Mouse (Mus musculus) erythroid progenitor cell, adult 5-6 weeks (primary cell): Measurements from ENCODE around the gene Cd160. TPM values are rescaled to one million over a fixed set of nuclear protein-coding genes. Genes with fewer than 3 reads are reported as not detected.

Experiments
- ATAC-seq: replicated peaks from 2 replicates; pipeline ENCODE4 v1.8.0; 2016; ENCODE audit warnings: moderate number of reproducible peaks, mild to moderate bottlenecking, moderate TSS enrichment, inconsistent platforms; ENCODE audit not compliant: poor library complexity, low FRiP score, severe bottlenecking
- total RNA-seq, 2 experiments: library from RNA; stranded (forward) in 1 of 2; stranded (reverse) in 1 of 2; fragments of 150-400 nt in 1 of 2; fragments of 186-747, 209-891 nt in 1 of 2; gene quantifications; 2 replicates each; pipeline versions ENCODE4 v1.2.3 to v1.2.4; 2015 to 2017; ENCODE audit warnings: low replicate concordance in 2 of 2

The Cd160 gene
- 1.8 TPM in 1 of 2 replicates, not detected in the other for total RNA-seq (2015; ENCODE audit: low replicate concordance)
- 0.26 TPM in 1 of 2 replicates, not detected in the other for total RNA-seq (2017; ENCODE audit: low replicate concordance)

- ATAC-seq: no peak
Observed at GRCm38 (mm10) chr3:96828984-96829383, at the start of gene Cd160, which contains the start of gene Pdzk1. Gene Cd160, minus strand, starts transcription at chr3:96829351. Gene Pdzk1, plus strand, starts transcription at chr3:96829284.

DNA sequence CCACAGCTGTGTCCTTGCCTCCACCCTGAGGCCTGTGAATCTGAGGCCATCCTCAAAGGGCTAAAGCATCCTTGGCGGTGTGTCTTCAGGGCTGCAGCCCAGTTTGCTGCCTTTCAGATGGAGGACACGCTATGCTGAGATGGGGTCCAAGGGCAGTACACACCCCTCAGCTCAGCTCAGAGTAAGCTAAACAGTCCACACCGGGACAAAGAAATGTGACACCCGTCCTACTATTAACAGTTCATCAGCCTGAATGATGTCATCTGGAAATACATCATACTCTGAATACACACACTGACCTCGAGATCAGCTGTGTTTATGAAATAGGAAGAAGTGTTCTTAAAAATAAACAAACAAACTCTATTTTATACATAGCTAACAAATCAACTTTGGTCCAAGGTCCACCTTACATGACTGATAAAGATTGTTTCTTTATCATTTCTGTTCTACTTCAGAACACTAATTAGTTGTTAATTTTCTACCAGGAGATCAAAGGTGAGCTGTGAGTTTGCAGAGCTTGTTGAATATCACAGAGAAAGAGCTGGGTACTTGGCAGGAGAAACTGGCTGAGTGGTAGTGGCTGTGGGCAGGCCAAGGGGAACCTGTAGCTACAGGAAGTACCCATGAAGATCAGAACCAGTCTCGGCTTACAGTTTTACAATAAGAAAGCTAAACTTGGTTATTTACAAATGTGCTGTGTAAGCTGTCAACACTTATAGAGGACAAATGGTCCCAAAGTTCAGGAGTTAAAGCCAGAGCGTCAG, 45.8 kb upstream of the Cd160 start:
- ATAC-seq: no peak

DNA sequence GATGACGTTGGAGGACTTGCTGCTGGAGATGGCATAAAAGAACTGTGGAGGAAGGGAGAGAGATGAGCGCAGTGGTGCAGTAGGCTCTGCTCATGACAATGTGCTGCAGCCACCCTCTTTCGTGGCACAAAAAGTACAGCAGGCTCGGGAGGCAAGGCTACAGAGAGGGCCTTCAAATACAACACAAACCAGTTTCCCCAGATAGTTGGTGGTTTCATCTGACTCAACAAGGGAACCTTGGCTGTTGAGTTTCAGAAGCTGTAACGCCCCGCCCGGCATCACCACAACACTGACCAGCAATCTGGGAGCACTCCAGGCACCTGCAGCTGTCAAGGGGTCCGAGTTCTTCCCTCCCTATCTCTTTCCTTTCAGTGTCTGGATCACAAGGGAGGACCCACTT, 43.4 kb upstream of the Cd160 start:
- ATAC-seq: no peak

DNA sequence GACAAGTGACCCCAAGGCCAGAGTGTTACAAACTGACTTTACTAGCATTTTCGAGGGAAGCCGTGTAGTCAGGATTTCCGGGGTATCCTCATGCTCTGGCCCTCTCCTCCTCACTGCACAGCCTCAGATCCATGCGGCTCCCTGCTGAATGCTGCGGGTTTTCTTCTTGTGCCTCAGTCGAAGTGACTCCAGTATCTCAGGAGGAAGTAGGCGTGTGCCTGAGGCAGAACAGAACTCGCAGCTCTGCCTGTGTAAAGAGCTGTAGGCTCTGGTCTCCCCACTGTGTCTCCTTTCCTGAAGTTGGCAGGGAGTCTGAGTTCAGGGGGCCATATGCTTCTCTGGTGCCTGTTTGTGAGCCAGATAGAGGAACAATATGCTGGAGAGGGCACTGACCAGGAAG, 41.9 kb upstream of the Cd160 start:
- no peak for ATAC-seq

GRCm38 (mm10) chr3:96870270-96870669, 41.1 kb upstream of the Cd160 start:
- no peak for ATAC-seq

- no peak for ATAC-seq
Observed at GRCm38 (mm10) chr3:96869091-96869490, 39.9 kb upstream of the Cd160 start.

DNA sequence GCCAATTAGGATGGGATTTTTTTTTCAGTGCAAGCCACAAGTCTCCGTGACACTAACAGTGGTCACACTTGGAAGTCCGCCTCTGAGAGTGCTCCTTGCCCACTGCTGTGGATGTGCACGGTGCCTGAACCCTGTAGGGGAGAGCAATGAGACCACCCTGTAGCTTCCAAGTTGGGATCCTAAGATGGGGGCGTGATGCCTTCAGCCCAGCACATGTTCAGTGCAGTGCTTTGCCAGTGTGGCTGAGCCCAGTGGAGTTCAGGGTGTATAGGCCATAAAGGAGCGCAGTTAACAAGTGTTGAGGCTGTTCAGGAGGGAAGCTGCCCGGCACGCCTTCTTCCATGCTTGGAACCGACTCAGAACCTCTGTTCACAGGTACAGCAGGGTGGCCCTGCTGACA, 39.4 kb upstream of the Cd160 start:
- ATAC-seq: no peak

DNA sequence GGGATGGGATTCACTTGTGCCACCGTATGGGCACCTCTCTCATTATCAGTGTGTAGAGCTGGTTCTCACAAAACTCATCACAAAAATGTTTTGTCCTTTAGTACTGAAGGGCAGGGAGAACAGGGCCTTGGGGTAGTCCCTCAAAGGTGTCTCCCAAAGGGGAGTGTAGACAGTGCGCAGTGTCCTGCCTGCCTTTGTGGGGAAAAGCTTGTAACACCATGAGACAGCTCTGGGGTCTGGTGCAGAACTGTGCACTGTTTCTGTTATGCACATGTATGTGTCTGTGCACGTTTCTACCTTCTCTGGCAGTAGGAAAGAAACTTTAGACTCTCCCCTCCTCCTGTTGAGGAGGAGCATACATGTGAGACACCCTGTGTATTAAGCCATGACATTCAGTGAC, 38.7 kb upstream of the Cd160 start:
- no peak for ATAC-seq

- ATAC-seq: no peak
Observed at GRCm38 (mm10) chr3:96860498-96860897, 31.3 kb upstream of the Cd160 start.

DNA sequence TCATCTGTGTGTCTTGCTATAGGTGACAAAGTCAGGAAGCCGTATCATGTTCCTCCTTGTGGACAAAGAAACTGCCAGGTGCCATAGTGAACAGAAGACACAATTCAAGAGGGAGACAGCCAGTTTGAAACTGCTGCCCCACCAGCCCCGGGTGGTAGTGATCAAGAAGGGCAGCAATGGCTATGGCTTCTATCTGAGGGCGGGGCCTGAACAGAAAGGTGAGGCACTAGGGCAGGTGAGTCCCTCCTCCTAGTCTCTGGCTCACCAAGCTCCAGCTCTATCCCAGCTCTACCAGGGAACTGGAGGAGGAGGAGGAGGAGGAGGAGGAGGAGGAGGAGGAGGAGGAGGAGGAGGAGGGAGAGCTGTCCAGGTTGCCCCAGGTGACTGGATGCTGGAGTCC, 26.7 kb upstream of the Cd160 start:
- no peak for ATAC-seq

DNA sequence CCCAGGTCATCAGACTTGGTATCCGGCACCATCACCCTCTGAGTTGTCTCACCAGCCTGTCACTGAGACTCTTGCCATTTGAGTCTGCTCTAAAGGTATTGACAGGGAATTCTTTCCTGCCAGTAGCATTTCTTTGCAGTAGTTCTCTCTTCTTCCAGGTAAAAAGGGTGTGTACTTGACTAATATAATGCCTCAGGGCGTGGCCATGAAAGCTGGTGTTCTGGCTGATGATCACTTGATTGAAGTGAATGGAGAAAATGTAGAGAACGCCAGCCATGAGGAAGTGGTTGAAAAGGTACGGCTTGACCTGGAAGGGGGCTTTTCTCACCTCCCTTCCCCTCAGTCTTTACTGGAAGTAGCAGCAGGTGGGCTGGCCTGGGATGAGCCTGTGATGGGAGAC, 25.2 kb upstream of the Cd160 start:
- no peak for ATAC-seq

- ATAC-seq: no peak
Observed at GRCm38 (mm10) chr3:96852561-96852960, 23.4 kb upstream of the Cd160 start.

DNA sequence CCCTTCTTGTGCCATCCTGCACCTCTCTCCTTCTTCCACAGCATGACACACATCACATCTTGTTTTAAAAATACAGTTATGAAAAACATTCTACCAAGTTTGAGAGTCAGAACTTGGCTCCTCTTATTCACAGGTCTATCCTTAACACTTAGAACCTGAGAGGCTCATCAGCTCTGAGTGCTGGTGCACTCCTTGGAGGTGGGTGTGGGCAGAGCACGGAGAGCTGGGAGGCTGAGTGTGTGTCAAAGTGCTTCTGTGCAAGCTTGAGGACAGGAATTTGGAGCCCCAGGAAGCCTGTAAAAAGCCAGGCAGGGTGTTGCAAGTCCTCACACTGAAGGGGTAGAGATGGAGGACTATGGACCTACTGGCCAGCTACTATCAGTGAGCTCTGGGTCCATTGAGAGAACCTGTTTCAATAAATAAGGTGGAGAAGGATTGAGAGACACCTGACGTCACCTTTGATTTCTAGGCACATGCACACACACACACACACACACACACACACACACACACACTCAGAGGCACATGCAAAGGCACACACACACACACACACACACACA, 20.1 kb upstream of the Cd160 start:
- ATAC-seq: no peak

GRCm38 (mm10) chr3:96848470-96848869, 19.3 kb upstream of the Cd160 start:
- no peak for ATAC-seq

GRCm38 (mm10) chr3:96847661-96848060, 18.5 kb upstream of the Cd160 start:
- no peak for ATAC-seq

- ATAC-seq: no peak
Observed at GRCm38 (mm10) chr3:96846985-96847384, 17.8 kb upstream of the Cd160 start.

GRCm38 (mm10) chr3:96845806-96846205, 16.7 kb upstream of the Cd160 start:
- ATAC-seq: no peak

- no peak for ATAC-seq
Observed at GRCm38 (mm10) chr3:96845191-96845590, 16.0 kb upstream of the Cd160 start.

- ATAC-seq: no peak
Observed at GRCm38 (mm10) chr3:96838996-96839645, 10.0 kb upstream of the Cd160 start.

DNA sequence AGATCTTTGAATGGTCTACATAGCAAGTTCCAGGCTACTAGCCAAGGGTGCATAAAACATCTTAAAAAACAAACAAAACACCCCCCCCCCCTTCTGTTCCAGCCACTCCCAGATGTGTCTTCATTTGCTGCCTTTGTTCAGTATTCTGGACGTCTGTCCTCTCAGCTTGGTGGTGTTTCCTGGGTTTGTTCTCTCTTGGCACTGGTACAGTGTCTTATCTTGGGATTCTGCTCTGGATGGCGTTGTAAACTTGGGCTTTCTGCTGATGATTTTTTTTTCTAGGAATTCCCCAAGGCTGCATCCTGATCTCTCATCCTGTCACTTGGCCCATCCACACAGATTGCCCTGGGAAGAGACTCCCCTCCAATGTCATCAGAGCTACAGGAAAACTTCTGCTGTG, 7.3 kb upstream of the Cd160 start:
- ATAC-seq: no peak
